Mouse (Mus musculus): ENCODE results near the gene Mocs3. TPM values are rescaled to one million over a fixed set of nuclear protein-coding genes. Genes with fewer than 3 reads are reported as not detected.

Mocs3 gene
- total and polyA plus RNA-seq, 3 experiments, result 5.7 to 14.9 (median 10.5) TPM

GRCm38 (mm10) chr2:168281582-168281981, 51.2 kb downstream of the Mocs3 start, which contains the start of gene Kcng1:
Kcng1 (minus strand) TSS chr2:168281736.
- no peaks in the 10 kb centered on the region for H3K4me1 ChIP-seq (ENCODE audit: insufficient read depth, low read depth, low read length)
- peak within 1 kb of the TSS; percentile 37; the same call in 1 of the 2 replicates for H3K4me3 ChIP-seq (ENCODE audit: low read depth, low read length)
- H3K27me3 ChIP-seq (ENCODE audit: insufficient read depth, low read length), result no peaks in the 10 kb centered on the region
- no peak for TF ChIP-seq TAL1 (conservative IDR thresholded peaks at IDR 0.05; ENCODE audit: low read depth, low read length)
- no peak for TF ChIP-seq CTCF (IDR thresholded peaks at IDR 0.05; ENCODE audit: low read depth, low read length)
- no peak for TF ChIP-seq POLR2AphosphoS5 (IDR thresholded peaks at IDR 0.05; ENCODE audit: insufficient replicate concordance, low read depth, low read length)
- TF ChIP-seq GATA2 (IDR thresholded peaks at IDR 0.05; ENCODE audit: borderline replicate concordance, low read depth, low read length), result no peak
- TF ChIP-seq GATA1 (IDR thresholded peaks at IDR 0.05; ENCODE audit: borderline replicate concordance, low read length), result no peak
- H3K36me3 ChIP-seq (replicated peaks), result no peaks in the 10 kb centered on the region
- ATAC-seq (ENCODE audit: extremely low read depth, insufficient number of reproducible peaks, low FRiP score, poor library complexity, severe bottlenecking) (no peak), DNase-seq (ENCODE audit: low spot score) (no peak)
- peaks cover 60% of the 10 kb centered on the region for H3K9me3 ChIP-seq (replicated peaks)

Other genes with a start within 250 kb of the Mocs3 start
- gene Ripor3, start 220.0 kb upstream of the Mocs3 start, total RNA-seq (2014; fragmentation: Nextera tagmentation), result 5.2 and 6.9 TPM in 2 replicates
- gene Ripor3, start 220.0 kb upstream of the Mocs3 start, total RNA-seq (2017), result 1.9 and 2.3 TPM in 2 replicates
- gene Ripor3, start 220.0 kb upstream of the Mocs3 start, polyA plus RNA-seq (2012), result 6.5 and 8.7 TPM in 2 replicates
- gene Pard6b, start 149.6 kb upstream of the Mocs3 start, total RNA-seq (2014; fragmentation: Nextera tagmentation), result 3.1 and 4.8 TPM in 2 replicates
- 5.3 and 5.5 TPM in 2 replicates for gene Pard6b, start 149.6 kb upstream of the Mocs3 start, total RNA-seq (2017)
- gene Pard6b, start 149.6 kb upstream of the Mocs3 start, polyA plus RNA-seq (2012), result 4.7 and 4.8 TPM in 2 replicates
- gene Adnp, start 23.5 kb upstream of the Mocs3 start, total RNA-seq (2014; fragmentation: Nextera tagmentation), result 76.2 and 90.8 TPM in 2 replicates
- 1.1 and 1.5 TPM in 2 replicates for gene Adnp, start 23.5 kb upstream of the Mocs3 start, total RNA-seq (2017)
- 45.6 and 49.8 TPM in 2 replicates for gene Adnp, start 23.5 kb upstream of the Mocs3 start, polyA plus RNA-seq (2012)
- gene Gm20716, start 258 bp upstream of the Mocs3 start, total RNA-seq (2014; fragmentation: Nextera tagmentation), result 45.3 and 45.8 TPM in 2 replicates
- gene Gm20716, start 258 bp upstream of the Mocs3 start, total RNA-seq (2017), result 41.0 and 41.8 TPM in 2 replicates
- 0.01 TPM in 1 of 2 replicates, not detected in the other for gene Gm20716, start 258 bp upstream of the Mocs3 start, polyA plus RNA-seq (2012)
- gene Dpm1, start within 50 bp of the Mocs3 start, total RNA-seq (2014; fragmentation: Nextera tagmentation), result 56.8 and 88.5 TPM in 2 replicates
- 54.3 and 60.8 TPM in 2 replicates for gene Dpm1, start within 50 bp of the Mocs3 start, total RNA-seq (2017)
- gene Dpm1, start within 50 bp of the Mocs3 start, polyA plus RNA-seq (2012), result 49.5 and 66.0 TPM in 2 replicates
- not detected in 2 replicates for gene Kcng1, start 51.1 kb downstream of the Mocs3 start, total RNA-seq (2014; fragmentation: Nextera tagmentation)
- gene Kcng1, start 51.1 kb downstream of the Mocs3 start, total RNA-seq (2017), result 0.06 and 0.11 TPM in 2 replicates
- gene Kcng1, start 51.1 kb downstream of the Mocs3 start, polyA plus RNA-seq (2012), result not detected in 2 replicates

All from G1E (cell line).